Mouse (Mus musculus): ENCODE data around the gene Rgs3. TPM values are rescaled to one million over a fixed set of nuclear protein-coding genes. Genes with fewer than 3 reads are reported as not detected.

Gene Rgs3
- total and polyA plus RNA-seq, 2 experiments, result 9.6 to 13.0 TPM

DNA sequence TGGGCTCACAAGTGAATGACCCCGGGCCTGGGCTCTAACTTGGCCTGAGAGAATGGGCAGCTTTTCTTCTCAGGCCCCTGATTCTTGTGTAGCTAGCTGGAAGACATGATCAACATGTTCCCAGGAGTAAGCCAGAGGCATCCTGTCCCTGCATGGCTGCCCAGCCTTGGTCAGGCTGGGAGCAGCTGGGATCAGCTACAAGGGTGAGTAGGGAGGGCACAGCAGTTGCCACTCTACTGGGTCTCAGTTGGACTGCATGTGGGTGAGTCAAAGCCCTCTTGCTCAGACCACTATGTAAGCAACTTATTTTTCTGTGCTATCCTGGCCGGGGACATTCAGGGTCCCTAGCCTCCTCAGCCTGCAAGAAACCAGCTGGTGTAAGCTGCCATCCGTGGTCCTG is 146.1 kb downstream of the Rgs3 start:
- peaks cover 3% of the 10 kb centered on the region; the same call in 1 of the 2 replicates for H3K4me1 ChIP-seq (ENCODE audit: control insufficient read depth, insufficient read depth, low read length)
- peaks cover 13% of the 10 kb centered on the region for H3K36me3 ChIP-seq (ENCODE audit: control insufficient read depth, insufficient read depth, low read length)
- 74% methylated on average over 3 of the region's 3 CpGs for WGBS
- no peak overlapping the region for H3K4me3 ChIP-seq (ENCODE audit: insufficient read depth, low read depth, low read length)
- H3K9ac ChIP-seq (ENCODE audit: low read depth, low read length), result no peak overlapping the region
- no peak for DNase-seq (ENCODE audit: extremely low read depth, low read depth, low spot score)
- TF ChIP-seq POLR2A (IDR thresholded peaks at IDR 0.05; ENCODE audit: extremely low read depth, insufficient read depth, low read length), result no peak
- TF ChIP-seq CTCF (IDR thresholded peaks at IDR 0.05; ENCODE audit: low read depth, low read length), result no peak
- no peak overlapping the region for H3K27ac ChIP-seq (replicated peaks; ENCODE audit: insufficient read depth, low read depth, low read length)
- H3K27me3 ChIP-seq (ENCODE audit: control insufficient read depth, insufficient read depth, low read length), result no peaks in the 10 kb centered on the region
- H3K79me2 ChIP-seq (ENCODE audit: control insufficient read depth, insufficient read depth, low read length), result no peaks in the 10 kb centered on the region

DNA sequence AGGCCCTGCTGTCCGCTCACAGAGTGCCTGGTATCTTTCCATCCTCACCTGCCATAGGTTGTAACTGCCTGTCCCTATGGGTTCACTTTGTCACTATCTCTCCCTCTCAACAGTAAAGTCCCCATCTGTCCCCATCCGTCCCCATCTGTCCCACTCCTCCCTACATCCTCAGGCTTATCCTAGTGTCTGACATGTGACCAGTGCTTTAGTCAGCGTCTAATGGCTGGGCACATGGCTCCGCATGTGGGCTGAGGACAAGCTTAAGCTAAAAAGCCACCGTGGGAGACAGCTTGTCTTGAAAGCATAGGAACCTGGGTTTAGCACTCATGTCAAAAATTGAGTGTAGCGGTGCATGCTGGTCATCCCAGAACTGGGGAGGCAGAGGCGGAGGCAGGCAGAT is 148.4 kb downstream of the Rgs3 start:
- Histone ChIP-seq H3K4me1 (ENCODE audit: control insufficient read depth, insufficient read depth, low read length) (no peaks in the 10 kb centered on the region; the same call in 1 of the 2 replicates), H3K9ac (ENCODE audit: low read depth, low read length) (no peak overlapping the region), H3K36me3 (ENCODE audit: control insufficient read depth, insufficient read depth, low read length) (peaks cover 5% of the 10 kb centered on the region; the same call in 1 of the 2 replicates), H3K27ac (replicated peaks; ENCODE audit: insufficient read depth, low read depth, low read length) (no peak overlapping the region), H3K4me3 (ENCODE audit: insufficient read depth, low read depth, low read length) (no peak overlapping the region), H3K27me3 (ENCODE audit: control insufficient read depth, insufficient read depth, low read length) (no peaks in the 10 kb centered on the region), H3K79me2 (ENCODE audit: control insufficient read depth, insufficient read depth, low read length) (no peaks in the 10 kb centered on the region)
- no peak for DNase-seq (ENCODE audit: extremely low read depth, low read depth, low spot score)
- WGBS, result 87% methylated on average over 7 of the region's 7 CpGs
- TF ChIP-seq POLR2A (IDR thresholded peaks at IDR 0.05; ENCODE audit: extremely low read depth, insufficient read depth, low read length) (no peak), CTCF (IDR thresholded peaks at IDR 0.05; ENCODE audit: low read depth, low read length) (no peak)

DNA sequence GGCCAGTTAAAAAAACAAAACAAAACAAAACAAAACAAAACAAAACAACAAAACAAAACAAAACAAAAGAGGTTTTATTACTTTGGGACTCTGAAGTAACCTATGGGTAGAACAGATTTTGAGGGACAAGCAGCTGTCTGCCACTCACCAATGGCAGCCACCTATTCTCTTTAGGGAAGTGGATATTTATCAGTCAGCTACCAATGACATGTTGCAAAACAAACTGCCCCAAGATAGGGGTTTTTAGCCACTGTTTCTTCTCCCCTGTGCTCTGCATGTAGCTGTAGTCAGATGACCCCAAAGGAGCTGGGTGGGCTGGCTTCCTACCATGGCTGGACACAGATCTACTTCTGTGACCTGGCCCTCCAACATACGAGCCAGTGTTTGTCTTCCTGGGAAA is 149.3 kb downstream of the Rgs3 start:
- no peak for TF ChIP-seq CTCF (IDR thresholded peaks at IDR 0.05; ENCODE audit: low read depth, low read length)
- H3K36me3 ChIP-seq (ENCODE audit: control insufficient read depth, insufficient read depth, low read length), result no peaks in the 10 kb centered on the region
- H3K79me2 ChIP-seq (ENCODE audit: control insufficient read depth, insufficient read depth, low read length), result no peaks in the 10 kb centered on the region
- no peak for DNase-seq (ENCODE audit: extremely low read depth, low read depth, low spot score)
- H3K27me3 ChIP-seq (ENCODE audit: control insufficient read depth, insufficient read depth, low read length), result no peaks in the 10 kb centered on the region
- no peak overlapping the region for H3K9ac ChIP-seq (ENCODE audit: low read depth, low read length)
- no peaks in the 10 kb centered on the region for H3K4me1 ChIP-seq (ENCODE audit: control insufficient read depth, insufficient read depth, low read length)
- no peak overlapping the region for H3K27ac ChIP-seq (replicated peaks; ENCODE audit: insufficient read depth, low read depth, low read length)
- 65% methylated on average over 1 of the region's 1 CpGs for WGBS
- no peak overlapping the region for H3K4me3 ChIP-seq (ENCODE audit: insufficient read depth, low read depth, low read length)

DNA sequence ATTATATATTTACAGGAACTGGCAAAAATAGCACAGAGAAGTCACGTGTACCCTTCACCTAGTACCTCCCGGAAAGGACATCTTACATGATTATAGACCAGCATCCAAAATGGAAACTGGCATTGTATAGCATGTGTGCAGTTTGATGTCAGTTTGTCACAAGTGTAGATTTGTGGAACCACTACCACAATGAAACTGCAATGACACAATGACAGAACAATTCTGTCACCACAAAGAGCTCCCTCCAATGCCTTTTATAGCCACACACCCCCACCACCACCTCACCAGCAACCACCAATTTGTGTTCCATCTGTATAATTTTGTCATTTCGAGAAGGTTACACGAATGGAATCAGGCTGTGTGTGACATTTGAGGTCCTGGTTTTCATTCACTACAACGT is 149.8 kb downstream of the Rgs3 start:
- no peak for DNase-seq (ENCODE audit: extremely low read depth, low read depth, low spot score)
- WGBS, result 81% methylated on average over 5 of the region's 5 CpGs
- Histone ChIP-seq H3K79me2 (ENCODE audit: control insufficient read depth, insufficient read depth, low read length) (no peaks in the 10 kb centered on the region), H3K27me3 (ENCODE audit: control insufficient read depth, insufficient read depth, low read length) (no peaks in the 10 kb centered on the region), H3K4me1 (ENCODE audit: control insufficient read depth, insufficient read depth, low read length) (no peaks in the 10 kb centered on the region), H3K4me3 (ENCODE audit: insufficient read depth, low read depth, low read length) (no peak overlapping the region), H3K9ac (ENCODE audit: low read depth, low read length) (no peak overlapping the region), H3K36me3 (ENCODE audit: control insufficient read depth, insufficient read depth, low read length) (no peaks in the 10 kb centered on the region), H3K27ac (replicated peaks; ENCODE audit: insufficient read depth, low read depth, low read length) (no peak overlapping the region)
- TF ChIP-seq CTCF (IDR thresholded peaks at IDR 0.05; ENCODE audit: low read depth, low read length) (no peak), POLR2A (IDR thresholded peaks at IDR 0.05; ENCODE audit: extremely low read depth, insufficient read depth, low read length) (no peak)

DNA sequence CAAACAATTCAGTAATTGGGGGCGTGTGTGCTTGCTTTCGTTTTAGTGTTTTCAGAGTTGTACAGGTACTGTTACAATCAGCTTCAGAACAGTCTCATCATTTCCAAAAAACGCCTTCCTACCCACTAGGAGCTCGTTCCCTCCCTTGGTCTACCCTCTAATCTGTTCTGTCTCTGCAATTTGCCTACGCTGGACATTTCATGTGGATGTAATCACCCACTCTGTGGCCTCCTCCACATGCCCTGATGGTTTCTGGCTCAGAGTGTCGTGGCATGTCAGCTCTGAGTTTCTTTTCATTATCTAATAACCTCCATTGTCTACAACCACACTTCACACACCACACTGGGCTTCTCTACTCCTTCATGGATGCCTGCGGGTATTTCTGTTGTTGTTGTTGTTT is 151.5 kb downstream of the Rgs3 start:
- 91% methylated on average over 7 of the region's 7 CpGs for WGBS
- no peak for DNase-seq (ENCODE audit: extremely low read depth, low read depth, low spot score)
- Histone ChIP-seq H3K79me2 (ENCODE audit: control insufficient read depth, insufficient read depth, low read length) (no peaks in the 10 kb centered on the region), H3K4me1 (ENCODE audit: control insufficient read depth, insufficient read depth, low read length) (no peaks in the 10 kb centered on the region), H3K27ac (replicated peaks; ENCODE audit: insufficient read depth, low read depth, low read length) (no peak overlapping the region), H3K4me3 (ENCODE audit: insufficient read depth, low read depth, low read length) (no peak overlapping the region), H3K36me3 (ENCODE audit: control insufficient read depth, insufficient read depth, low read length) (no peaks in the 10 kb centered on the region), H3K9ac (ENCODE audit: low read depth, low read length) (no peak overlapping the region), H3K27me3 (ENCODE audit: control insufficient read depth, insufficient read depth, low read length) (no peaks in the 10 kb centered on the region)
- TF ChIP-seq CTCF (IDR thresholded peaks at IDR 0.05; ENCODE audit: low read depth, low read length) (no peak), POLR2A (IDR thresholded peaks at IDR 0.05; ENCODE audit: extremely low read depth, insufficient read depth, low read length) (no peak)

DNA sequence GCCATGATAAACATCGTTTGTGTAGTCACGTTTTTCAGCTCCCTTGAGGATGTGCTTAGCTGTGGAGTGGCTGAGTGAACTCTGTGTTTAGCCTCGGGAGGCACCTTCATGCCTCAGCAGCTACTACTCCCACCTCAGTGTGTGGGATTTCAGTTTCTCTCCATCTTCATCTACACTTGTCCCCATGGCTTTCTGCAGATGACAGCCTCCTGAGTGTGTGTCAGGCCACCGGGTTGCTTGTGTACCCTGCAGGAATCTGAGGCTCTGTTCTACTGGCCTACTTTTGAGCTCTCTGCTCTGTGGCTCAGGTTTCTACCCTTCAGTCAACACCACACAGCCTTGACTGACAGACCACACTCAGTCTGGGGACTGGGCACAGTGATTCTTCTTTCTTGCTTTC is 151.9 kb downstream of the Rgs3 start:
- TF ChIP-seq POLR2A (IDR thresholded peaks at IDR 0.05; ENCODE audit: extremely low read depth, insufficient read depth, low read length) (no peak), CTCF (IDR thresholded peaks at IDR 0.05; ENCODE audit: low read depth, low read length) (no peak)

More for the DNA sequence above, 151.9 kb downstream of the Rgs3 start:
- Histone ChIP-seq H3K27me3 (ENCODE audit: control insufficient read depth, insufficient read depth, low read length) (no peaks in the 10 kb centered on the region), H3K36me3 (ENCODE audit: control insufficient read depth, insufficient read depth, low read length) (no peaks in the 10 kb centered on the region), H3K4me3 (ENCODE audit: insufficient read depth, low read depth, low read length) (no peak overlapping the region), H3K27ac (replicated peaks; ENCODE audit: insufficient read depth, low read depth, low read length) (no peak overlapping the region), H3K4me1 (ENCODE audit: control insufficient read depth, insufficient read depth, low read length) (no peaks in the 10 kb centered on the region), H3K9ac (ENCODE audit: low read depth, low read length) (no peak overlapping the region), H3K79me2 (ENCODE audit: control insufficient read depth, insufficient read depth, low read length) (no peaks in the 10 kb centered on the region)
- DNase-seq (ENCODE audit: extremely low read depth, low read depth, low spot score), result no peak
- WGBS, result 63% methylated on average over 4 of the region's 4 CpGs
